Mouse (Mus musculus) kidney, embryonic 15.5 days (tissue): ENCODE data around the gene Unc13b. TPM values are rescaled to one million over a fixed set of nuclear protein-coding genes. Genes with fewer than 3 reads are reported as not detected.

ENCODE experiments used
- ATAC-seq: fragments of 200-750 bp; cut with Nextera tagmentation; replicated peaks from 2 replicates; pipeline ENCODE4 v1.8.0; 2017; ENCODE audit warnings: moderate TSS enrichment; ENCODE audit not compliant: low FRiP score
- H3K27ac ChIP-seq: fragments of 300-500 bp; sonication (generic); 2 replicates; pipeline ENCODE4 v1.5.1; 2015; ENCODE audit warnings: mild to moderate bottlenecking, inconsistent platforms
- H3K27me3 ChIP-seq: fragments of 300-500 bp; sonication (generic); 2 replicates; pipeline ENCODE4 v1.6.1; 2015; ENCODE audit warnings: inconsistent platforms
- H3K36me3 ChIP-seq: fragments of 300-500 bp; sonication (generic); 2 replicates; pipeline ENCODE4 v1.6.1; 2015; ENCODE audit warnings: inconsistent platforms
- H3K4me1 ChIP-seq: fragments of 300-500 bp; sonication (generic); 2 replicates; pipeline ENCODE4 v1.6.1; 2015; ENCODE audit warnings: inconsistent platforms
- H3K4me2 ChIP-seq: fragments of 300-500 bp; sonication (generic); 2 replicates; pipeline ENCODE4 v1.6.1; 2015; ENCODE audit warnings: moderate library complexity, mild to moderate bottlenecking, inconsistent platforms
- H3K4me3 ChIP-seq: fragments of 300-500 bp; sonication (generic); replicated peaks from 2 replicates; pipeline ENCODE4 v1.5.1; 2015; ENCODE audit warnings: mild to moderate bottlenecking, inconsistent platforms
- H3K9ac ChIP-seq: fragments of 300-500 bp; sonication (generic); 2 replicates; pipeline ENCODE4 v1.6.1; 2015; ENCODE audit warnings: mild to moderate bottlenecking, inconsistent platforms
- H3K9me3 ChIP-seq: fragments of 300-500 bp; sonication (generic); replicated peaks from 2 replicates; pipeline ENCODE4 v1.6.1; 2016; ENCODE audit warnings: inconsistent platforms
- WGBS: fragments of 180-500 bp; shearing (Covaris S2); methylation state at CpG from one replicate; pipeline ENCODE4 v1.1.7; 2015; ENCODE audit warnings: mixed read lengths; 5-methylcytosine and 5-hydroxymethylcytosine counted together
- polyA plus RNA-seq: library from polyadenylated mRNA; unstranded; fragments of >200 nt; fragmentation: Nextera tagmentation; extraction: Ambion mirVana; gene quantifications from 2 replicates; pipeline ENCODE4 v1.2.1, GENCODE M21; 2015

Unc13b gene
- polyA plus RNA-seq, 1 experiment from 2014 or later = 8.3 TPM

DNA sequence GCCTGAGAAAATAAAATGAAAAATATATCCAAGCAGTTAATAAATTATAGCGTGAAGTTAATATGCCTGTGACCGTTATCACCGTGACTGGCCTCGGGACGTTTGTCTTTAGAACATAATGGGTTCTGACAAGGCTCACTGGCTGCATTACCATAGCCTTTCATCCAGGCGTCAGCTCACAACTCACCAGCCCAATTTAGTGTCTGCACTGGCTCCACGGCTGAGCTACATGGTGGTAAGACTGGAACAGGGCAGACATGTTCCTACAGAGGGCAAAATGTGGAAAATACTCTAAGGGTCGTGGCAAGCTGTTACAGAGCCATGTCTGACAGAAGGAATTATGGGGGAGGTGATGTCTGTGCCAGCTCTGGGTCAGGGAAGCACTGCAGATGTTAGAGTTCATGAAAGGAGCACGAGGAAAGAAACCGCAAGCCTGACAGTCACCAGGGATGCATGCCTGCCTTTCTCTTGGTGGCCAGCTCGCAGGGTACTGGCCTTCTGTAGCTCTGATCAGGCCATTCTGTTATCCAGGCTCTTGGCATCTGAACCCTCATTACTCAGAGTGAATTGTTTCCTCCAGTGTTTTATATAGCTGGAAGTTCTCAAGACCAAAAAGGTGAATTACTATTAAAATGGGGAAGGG is 251.1 kb downstream of the Unc13b start:
- Histone ChIP-seq H3K27ac (peak overlapping the region; percentile 18; the same call in 1 of the 2 replicates), H3K27me3 (no peaks in the 10 kb centered on the region), H3K36me3 (no peaks in the 10 kb centered on the region), H3K4me2 (no peak overlapping the region), H3K9me3 (no peaks in the 10 kb centered on the region), H3K4me1 (peaks cover 6% of the 10 kb centered on the region), H3K9ac (no peak overlapping the region), H3K4me3 (no peak overlapping the region)
- WGBS = 19% methylated on average over 11 of the region's 11 CpGs
- 0 out of 2 replicates have a peak, but pooled peaks have one; percentile 52 for ATAC-seq

Other genes starting within 250 kb of the Unc13b start
- not detected in 2 replicates for gene Fam205a1, start 205.1 kb upstream of the Unc13b start, polyA plus RNA-seq
- 0.09 and 0.13 TPM in 2 replicates for gene Gm12394, start 202.2 kb upstream of the Unc13b start, polyA plus RNA-seq
- 0.18 TPM in 1 of 2 replicates, not detected in the other for gene Fam205c, start 184.7 kb upstream of the Unc13b start, polyA plus RNA-seq
- 0.26 and 0.93 TPM in 2 replicates for gene Phf24, start 142.3 kb upstream of the Unc13b start, polyA plus RNA-seq
- gene Dnajb5, start 109.1 kb upstream of the Unc13b start, polyA plus RNA-seq = 6.9 and 10.0 TPM in 2 replicates
- 0.48 and 0.75 TPM in 2 replicates for gene 1700022I11Rik, start 89.3 kb upstream of the Unc13b start, polyA plus RNA-seq
- 547 and 571 TPM in 2 replicates for gene Vcp, start 58.4 kb upstream of the Unc13b start, polyA plus RNA-seq
- 15.2 and 17.2 TPM in 2 replicates for gene Fancg, start 48.4 kb upstream of the Unc13b start, polyA plus RNA-seq
- 23.5 and 27.6 TPM in 2 replicates for gene Pigo, start 33.1 kb upstream of the Unc13b start, polyA plus RNA-seq
- gene Stoml2, start 27.2 kb upstream of the Unc13b start, polyA plus RNA-seq = 346 and 352 TPM in 2 replicates
- gene Fam214b, start 12.7 kb upstream of the Unc13b start, polyA plus RNA-seq = 10.8 and 11.8 TPM in 2 replicates
- 0.27 and 0.50 TPM in 2 replicates for gene Atp8b5, start 208.2 kb downstream of the Unc13b start, polyA plus RNA-seq